Mouse (Mus musculus): ENCODE measurements around the gene Sema4g. TPM values are rescaled to one million over a fixed set of nuclear protein-coding genes. Genes with fewer than 3 reads are reported as not detected.

The Sema4g gene
- total RNA-seq, 2 experiments from 2014 or later = 1.6 TPM

DNA sequence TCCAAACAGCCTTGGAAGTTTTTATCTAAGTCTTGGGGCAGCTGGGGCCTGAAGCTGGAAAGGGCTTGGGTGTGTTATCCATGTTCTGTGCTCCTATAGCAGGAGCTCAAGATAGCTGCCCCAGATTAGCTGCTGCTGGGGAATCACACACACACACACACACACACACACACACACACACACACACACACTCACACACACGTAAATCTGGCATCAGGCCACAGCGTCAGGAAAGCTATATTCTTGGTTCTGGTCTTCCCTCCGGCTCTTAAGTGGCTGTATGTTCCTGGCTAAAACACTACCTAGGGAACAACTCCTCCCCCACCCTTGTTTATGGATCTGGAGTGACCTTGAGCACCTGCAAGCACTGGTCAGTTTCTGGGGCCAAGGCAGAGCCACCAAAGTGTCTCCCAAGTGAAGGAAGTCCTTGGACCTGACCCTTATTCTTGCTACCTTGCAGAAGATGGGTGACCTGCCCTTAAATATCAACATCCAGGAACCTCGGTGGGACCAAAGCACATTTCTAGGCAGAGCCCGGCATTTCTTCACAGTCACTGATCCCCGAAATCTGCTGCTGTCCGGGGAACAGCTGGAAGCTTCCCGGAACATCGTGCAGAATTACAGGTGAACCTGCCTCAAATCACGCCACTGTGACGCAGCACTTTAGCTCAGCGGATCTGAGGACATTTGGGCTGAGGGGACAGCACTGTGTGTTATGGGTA lies 59.9 kb downstream of the Sema4g start:
- no peak for DNase-seq

DNA sequence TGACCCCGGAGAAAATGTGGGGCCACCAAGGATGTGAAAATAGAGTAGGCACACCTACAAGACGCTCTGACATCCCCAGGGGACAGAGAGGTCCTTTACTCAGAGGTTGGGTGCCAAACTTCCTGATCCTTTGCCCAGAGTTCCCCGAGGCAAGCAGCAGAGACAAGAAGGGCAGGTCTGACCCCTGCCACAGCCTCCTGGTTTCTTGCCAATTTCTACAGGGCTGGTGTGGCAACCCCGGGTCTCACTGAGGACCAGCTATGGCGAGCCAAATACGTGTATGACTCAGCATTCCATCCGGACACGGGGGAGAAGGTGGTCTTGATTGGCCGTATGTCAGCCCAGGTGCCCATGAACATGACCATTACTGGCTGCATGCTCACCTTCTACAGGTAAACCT lies 60.6 kb downstream of the Sema4g start:
- no peak for DNase-seq

Other genes starting within 250 kb of the Sema4g start
- not detected for gene Pax2, start 233.1 kb upstream of the Sema4g start, total RNA-seq (2021)
- 10 to 100 TPM; 22.4 to 28.4 TPM for gene Slf2, start 58.0 kb upstream of the Sema4g start, total RNA-seq (2021)
- gene Twnk, start 16.6 kb downstream of the Sema4g start, total RNA-seq (2021) = 10 to 100 TPM; 13.8 to 14.7 TPM
- 10 to 100 TPM; 32.4 to 33.7 TPM for gene Mrpl43, start 17.3 kb downstream of the Sema4g start, total RNA-seq (2021)
- 10 to 100 TPM; 35.4 to 43.4 TPM for gene Lzts2, start 25.3 kb downstream of the Sema4g start, total RNA-seq (2021)
- gene Pdzd7, start 56.6 kb downstream of the Sema4g start, total RNA-seq (2021) = 10 to 100 TPM; 12.4 to 19.5 TPM
- 10 to 100 TPM; 24.1 to 24.2 TPM for gene Sfxn3, start 58.4 kb downstream of the Sema4g start, total RNA-seq (2021)
- gene Kazald1, start 86.1 kb downstream of the Sema4g start, total RNA-seq (2021) = 10 to 100 TPM; 11.4 to 19.2 TPM
- gene Tlx1, start 161.6 kb downstream of the Sema4g start, total RNA-seq (2021) = under 1 TPM in 1 of 2 experiments, not detected in 1; 0.18 TPM
- 10 to 100 TPM; 35.2 to 36.1 TPM for gene Lbx1, start 246.7 kb downstream of the Sema4g start, total RNA-seq (2021)

All from gastrocnemius, postnatal 10 days (tissue).